ENCODE assay signal across 24 mouse cellular contexts in the genomic region with DNA sequence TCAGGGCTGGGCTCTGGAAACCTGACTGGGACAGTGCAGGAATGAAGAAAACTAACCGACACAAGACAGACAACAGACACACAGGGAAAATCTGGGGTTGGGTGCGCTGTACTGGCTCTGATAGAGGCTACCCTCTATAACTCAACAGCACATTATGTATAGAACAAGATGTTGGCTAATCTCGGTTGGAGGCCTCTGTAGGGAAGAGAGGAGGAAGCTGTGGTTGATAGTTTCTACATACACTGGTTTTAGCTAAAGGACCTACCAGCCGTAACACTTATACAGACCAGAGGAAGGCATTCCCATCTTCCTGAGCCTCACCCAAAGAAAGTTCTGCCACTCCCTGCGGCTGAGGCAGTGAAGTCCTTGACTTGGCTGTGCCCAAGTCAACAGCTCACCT. TPM values are rescaled to one million over a fixed set of nuclear protein-coding genes. Genes with fewer than 3 reads are reported as not detected.
"Had no signal": no experiment of that assay in that cellular context is flagged by ENCODE, and none has a peak within 500 bp of the region (broad histone marks: within the 10 kb centered on the region; RNA-seq: fewer than 3 reads in every experiment).

No protein-coding gene starts in this region.

- H3K27ac ChIP-seq: layer of hippocampus, adult 2 months; left cerebral cortex, adult 2 months; limb, embryonic 10.5 days; lung, embryonic 15.5 days; neural tube, embryonic 15.5 days had no signal

- DNase-seq: kidney, adult 11 months; kidney, postnatal 10 days; kidney, postnatal 4 days; lung, postnatal 14 days; spleen, adult 18-20 months; thymus, adult 18-20 months; thymus, postnatal 25 days had no signal

- H3K4me3 ChIP-seq: layer of hippocampus, adult 2 months; left cerebral cortex, adult 2 months; limb, embryonic 10.5 days; lung, embryonic 15.5 days; neural tube, embryonic 15.5 days had no signal

- H3K36me3 ChIP-seq: limb, embryonic 10.5 days; lung, embryonic 15.5 days; neural tube, embryonic 15.5 days had no signal

- H3K9me3 ChIP-seq: limb, embryonic 10.5 days; lung, embryonic 15.5 days; neural tube, embryonic 15.5 days had no signal

- ATAC-seq: midbrain, embryonic 16.5 days had no signal

- H3K27me3 ChIP-seq: lung, embryonic 15.5 days had no signal

- H3K9ac ChIP-seq: lung, embryonic 15.5 days; neural tube, embryonic 15.5 days had no signal

- H3K4me2 ChIP-seq: liver, embryonic 11.5 days; lung, embryonic 15.5 days; midbrain, embryonic 11.5 days; neural tube, embryonic 15.5 days had no signal

- H3K4me1 ChIP-seq: lung, embryonic 15.5 days; neural tube, embryonic 15.5 days had no signal

RNA-seq across cellular contexts. Expression of gene Svs1, which starts 39.8 kb away (rescaled TPM):
- total RNA-seq: layer of hippocampus, adult 2 months; layer of hippocampus, postnatal 10 days; left cerebral cortex, adult 2 months; left cerebral cortex, postnatal 14 days had no signal
- polyA plus RNA-seq: intestine, embryonic 14.5 days; kidney, embryonic 14.5 days; limb, embryonic 10.5 days; limb, embryonic 14.5 days; liver, embryonic 11.5 days; liver, embryonic 16.5 days; lung, embryonic 15.5 days; midbrain, embryonic 11.5 days; midbrain, embryonic 16.5 days; neural tube, embryonic 11.5 days; neural tube, embryonic 15.5 days; stomach, embryonic 14.5 days; urinary bladder, adult 2 months had no signal

RNA-seq across cellular contexts. Expression of gene Doxl2, which starts 51.7 kb away (rescaled TPM):
- total RNA-seq: layer of hippocampus, adult 2 months; layer of hippocampus, postnatal 10 days; left cerebral cortex, adult 2 months; left cerebral cortex, postnatal 14 days had no signal
- polyA plus RNA-seq: intestine, embryonic 14.5 days; kidney, embryonic 14.5 days; limb, embryonic 10.5 days; limb, embryonic 14.5 days; liver, embryonic 11.5 days; liver, embryonic 16.5 days; lung, embryonic 15.5 days; midbrain, embryonic 11.5 days; midbrain, embryonic 16.5 days; neural tube, embryonic 11.5 days; neural tube, embryonic 15.5 days; stomach, embryonic 14.5 days; urinary bladder, adult 2 months had no signal
